Mouse (Mus musculus) layer of hippocampus, adult 8-10 months (tissue): ENCODE results near the gene Rftn1. TPM values are rescaled to one million over a fixed set of nuclear protein-coding genes. Genes with fewer than 3 reads are reported as not detected.

Experiments
- DNase-seq, 2 experiments: peaks; one replicate each; pipeline ENCODE4 v3.0.0; 2022; ENCODE audit warnings: low spot score in 2 of 2
- total RNA-seq, 4 experiments: library from RNA; stranded (reverse); gene quantifications; 2 replicates each; pipeline ENCODE4 v1.2.4; 2022

The Rftn1 gene
- total RNA-seq, 4 experiments from 2014 or later: 14.8 to 18.7 (median 16.8) TPM

DNA sequence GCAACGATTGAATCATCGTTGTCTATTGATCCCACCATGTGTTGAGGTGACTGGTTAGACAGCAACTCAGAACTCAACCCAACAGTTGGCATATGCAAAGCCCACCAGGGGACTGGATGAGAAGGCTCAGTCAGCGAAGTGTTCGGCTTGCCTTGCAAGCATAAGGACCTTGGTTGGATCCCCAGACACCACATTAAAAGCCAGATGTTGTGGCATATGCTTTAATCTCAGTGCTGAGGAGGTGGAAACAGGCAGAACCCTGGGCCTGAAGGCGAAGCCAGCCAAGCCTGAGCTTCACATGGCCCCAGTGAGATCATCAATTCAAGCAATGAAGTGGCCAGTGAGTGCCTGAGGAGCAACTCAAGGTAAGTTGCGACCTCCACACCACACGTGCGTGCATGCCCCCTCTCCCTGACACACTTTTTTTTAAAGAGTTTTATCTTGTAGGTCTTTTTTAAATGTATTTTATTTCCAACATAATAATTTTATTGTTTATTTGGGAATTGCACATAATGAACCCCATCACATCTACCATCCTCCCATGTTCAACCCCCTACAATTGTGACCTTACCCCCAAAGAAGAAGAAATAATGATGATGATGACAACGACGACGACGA is 11.5 kb upstream of the Rftn1 start:
- no peak for DNase-seq

DNA sequence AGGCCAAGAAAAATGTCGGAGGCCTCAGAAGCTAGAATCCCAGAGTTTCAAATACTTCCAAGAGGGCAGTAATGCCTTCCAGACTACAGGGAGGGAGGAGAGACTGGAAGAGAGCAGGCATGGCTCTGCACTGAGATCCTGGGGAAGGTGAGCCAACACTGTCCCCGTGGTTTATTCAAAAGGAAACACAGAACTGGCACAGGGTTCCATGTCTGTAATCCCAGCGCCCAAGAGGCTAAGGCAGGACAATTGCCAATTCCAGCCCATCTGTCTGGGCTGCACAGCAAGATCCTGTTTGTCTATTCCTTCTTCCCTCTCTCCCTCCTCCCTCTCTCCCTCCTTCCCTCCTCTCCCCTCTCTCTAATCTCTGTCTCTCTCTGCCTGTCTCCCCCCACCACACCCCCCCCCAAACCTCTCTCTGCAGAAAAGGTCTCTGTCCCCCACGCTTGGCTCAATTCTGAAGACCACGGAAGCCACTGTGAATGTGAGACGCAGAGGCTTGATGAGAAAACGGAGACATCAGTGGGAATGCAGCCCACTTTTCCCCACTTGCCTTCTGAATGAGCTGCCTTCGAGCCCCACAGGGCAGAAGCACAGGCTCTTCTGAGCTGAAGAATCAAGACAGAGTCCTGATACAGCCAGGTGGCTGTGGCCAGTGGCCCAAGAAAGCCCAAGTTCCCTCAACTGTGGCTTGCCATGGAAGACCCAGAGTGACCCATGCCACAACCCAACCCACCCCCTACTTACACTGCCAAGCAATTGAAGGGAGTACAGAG is 8.8 kb upstream of the Rftn1 start:
- DNase-seq: no peak

DNA sequence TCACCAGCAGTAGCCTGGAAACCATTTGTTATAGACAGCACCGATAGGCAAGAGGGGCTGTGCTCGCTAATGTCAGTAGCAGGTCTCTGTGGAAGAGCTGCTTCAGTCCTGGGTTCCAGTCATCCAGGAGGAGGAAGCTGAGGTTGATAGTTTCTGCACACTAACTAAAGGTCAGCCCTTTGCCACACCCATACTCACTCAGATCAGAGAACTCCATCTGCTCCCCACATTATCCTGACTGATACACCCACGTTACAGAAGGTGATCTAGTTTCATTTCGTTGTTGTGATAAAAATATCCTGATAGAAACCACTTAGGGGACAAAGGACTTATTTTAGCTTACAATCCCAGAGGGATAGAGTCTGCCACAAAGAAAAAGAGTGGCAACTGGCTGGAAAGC is 7.1 kb upstream of the Rftn1 start:
- DNase-seq: no peak

DNA sequence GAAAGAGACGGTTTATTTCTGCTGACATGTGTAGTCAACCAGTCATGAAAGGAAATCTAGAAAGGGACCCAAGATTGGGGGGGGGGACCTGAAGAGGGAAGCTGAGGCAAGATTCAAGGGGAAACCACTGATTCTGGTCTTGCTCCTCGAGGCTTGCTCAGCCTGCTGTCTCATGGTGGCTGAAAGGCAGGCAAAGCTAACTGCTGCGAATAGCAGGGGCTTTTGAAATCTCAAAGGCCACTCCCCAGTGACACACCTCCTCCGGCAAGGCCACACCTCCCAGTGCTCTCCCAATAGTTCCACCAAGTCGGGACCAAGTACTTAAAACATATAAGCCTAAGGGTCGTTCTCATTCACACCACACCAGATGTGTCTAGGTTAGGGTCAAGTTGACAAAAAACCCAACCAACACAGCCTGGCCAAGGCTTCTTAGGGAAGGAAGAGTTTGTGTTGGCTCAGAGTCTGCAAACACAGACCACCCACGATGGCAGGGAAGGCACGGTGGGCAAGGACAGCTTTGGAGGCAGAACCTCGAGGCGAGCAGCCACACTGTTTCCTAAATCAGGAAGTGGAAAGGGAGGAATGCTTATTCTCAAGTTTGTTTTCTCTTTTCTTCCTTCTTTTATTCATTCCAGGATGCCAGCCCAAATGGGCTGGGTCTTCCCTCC is 5.7 kb upstream of the Rftn1 start:
- no peak for DNase-seq

DNA sequence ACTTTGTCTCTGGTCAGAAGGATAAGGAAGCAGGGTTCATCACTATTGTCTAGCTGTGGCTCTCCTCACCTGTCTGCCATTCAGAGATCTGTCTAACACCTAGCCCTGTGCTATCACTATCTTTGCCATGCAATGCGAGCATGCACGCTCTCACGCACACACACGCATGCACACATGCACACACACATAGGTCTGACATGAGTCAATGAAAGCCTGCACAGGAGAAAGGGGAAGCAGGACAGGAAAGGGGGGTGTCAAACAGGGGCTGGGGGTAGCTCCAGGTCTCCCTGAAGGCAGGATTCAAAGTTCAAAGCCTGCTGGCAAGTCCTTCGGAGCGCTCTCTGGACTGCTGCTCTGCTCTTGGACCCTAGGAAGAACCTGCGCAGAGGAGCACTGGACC is 4.9 kb upstream of the Rftn1 start:
- DNase-seq: no peak

DNA sequence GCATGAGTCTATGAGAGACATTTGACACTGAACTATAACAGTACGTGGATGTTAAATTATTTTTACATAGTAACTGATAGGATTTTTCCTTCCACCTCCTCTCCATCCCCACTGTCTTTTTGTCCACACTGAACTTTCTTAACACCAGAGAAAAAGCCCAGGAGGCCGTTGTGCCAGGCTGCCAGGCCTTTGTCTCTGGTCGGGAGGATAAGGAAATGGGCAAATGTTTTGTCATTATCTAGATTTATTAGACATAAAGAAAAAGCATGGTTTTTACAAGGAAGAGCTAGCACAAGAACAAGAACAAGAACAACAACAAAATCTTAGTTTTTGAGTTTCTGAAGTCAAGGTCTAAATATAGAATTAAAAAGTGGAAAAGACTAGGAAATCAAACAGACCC is 4.1 kb upstream of the Rftn1 start:
- no peak for DNase-seq

DNA sequence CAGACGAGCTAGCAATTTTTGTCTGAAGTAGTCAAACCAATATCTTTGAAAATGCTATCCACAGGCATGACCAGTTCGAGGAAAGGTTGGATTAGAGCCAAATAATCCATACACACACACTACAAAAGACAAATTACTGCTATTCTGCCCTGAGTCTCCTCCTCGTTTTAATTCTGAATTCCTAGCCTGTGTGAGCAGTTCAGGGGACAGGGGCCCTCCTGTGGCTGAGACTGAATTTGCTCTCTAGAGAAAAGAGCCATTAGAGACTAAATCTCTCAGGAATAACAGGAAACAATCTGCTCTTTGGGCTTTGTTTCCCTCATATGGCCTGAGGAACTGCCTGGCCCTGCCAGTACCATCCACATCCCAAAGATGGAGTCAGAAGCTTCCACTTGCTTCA is 3.2 kb upstream of the Rftn1 start:
- DNase-seq: no peak

DNA sequence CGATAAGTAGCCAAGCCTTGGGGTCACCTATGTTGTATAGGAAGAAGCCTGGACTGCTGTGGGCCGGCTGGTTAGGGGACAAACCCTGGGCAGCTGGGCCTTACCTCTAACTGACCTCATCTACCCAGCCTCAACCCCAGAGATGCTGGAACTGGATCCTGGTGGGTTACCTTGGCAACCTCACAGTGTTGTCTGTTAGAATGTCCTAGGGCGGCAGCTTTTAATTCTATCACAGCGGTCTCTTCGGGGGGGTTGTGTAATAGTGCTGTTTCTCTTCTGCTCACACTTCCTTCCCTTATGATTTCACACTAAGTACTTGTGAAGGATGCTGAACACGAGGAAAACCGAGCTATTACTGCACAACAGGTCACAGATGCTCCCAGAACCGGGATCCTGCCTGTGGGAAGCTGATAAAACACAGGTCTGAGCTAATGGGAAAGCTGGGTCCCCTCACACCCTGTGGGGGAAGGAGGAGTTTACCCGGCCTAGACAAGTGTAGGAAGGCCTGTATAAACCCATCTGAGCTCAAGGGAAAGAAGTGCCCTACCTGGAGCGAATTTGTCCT is 2.0 kb upstream of the Rftn1 start:
- no peak for DNase-seq

DNA sequence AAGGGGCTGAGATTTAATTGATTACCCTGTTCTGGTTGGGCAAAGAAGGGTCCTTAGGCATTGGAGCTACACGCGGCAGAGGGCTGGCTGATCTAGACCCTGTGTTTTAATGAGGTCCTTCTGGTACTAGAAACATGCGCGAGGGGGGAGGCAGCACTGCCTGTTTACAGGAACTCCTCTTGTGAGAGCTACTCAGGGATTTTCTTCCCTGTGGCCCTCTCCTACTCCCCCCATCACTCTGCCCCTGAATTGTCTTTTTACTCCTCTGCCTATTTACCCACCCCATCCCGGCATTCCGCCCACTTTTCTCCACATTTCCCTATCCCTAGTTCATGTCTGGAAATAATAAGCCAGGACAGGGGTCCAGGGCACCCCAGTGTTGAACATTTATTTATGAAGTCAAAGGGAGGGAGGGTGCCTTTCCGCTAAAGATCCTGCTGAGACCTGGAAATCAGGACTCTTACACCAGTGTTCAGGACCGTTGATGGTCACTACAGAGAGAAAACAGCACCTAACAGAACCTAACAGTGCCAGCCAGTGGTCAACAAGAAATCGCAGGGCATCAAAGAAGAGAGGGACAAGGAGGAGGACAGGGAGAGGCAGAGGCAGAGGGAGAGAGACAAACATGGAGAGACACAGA is 964 bp upstream of the Rftn1 start:
- DNase-seq: no peak

DNA sequence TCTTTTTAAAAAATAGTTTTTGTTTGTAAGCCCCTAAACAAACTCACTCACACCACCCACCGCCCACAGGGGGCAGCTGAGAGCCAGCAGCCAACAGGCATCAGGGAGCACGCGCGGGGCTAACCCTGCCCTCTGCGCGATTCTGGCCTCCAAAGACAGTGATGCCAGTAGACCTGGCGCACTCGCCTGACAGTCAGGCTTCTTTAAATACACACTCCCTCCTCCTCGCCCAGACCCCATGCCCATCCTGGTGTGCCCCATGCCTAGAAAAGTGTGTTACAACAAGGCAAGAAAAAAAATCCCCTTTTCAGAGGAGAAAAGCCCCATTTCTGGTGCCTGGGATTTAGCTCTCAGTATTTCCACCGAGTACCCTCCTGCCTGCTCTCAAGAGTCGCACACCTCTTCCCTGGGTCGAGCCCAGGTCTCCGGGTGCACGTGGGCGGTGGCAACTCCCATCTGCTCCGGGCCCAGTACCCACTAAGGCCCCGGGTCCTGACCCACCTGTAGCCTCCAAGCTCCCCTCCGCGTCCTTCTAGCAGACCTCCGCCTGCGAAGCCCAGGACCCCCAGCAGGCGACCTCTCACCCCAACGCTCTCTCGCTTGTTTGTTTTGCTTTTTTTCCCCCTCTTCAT is 977 bp downstream of the Rftn1 start:
- peak in 1 of 2 experiments; percentile 35 for DNase-seq

DNA sequence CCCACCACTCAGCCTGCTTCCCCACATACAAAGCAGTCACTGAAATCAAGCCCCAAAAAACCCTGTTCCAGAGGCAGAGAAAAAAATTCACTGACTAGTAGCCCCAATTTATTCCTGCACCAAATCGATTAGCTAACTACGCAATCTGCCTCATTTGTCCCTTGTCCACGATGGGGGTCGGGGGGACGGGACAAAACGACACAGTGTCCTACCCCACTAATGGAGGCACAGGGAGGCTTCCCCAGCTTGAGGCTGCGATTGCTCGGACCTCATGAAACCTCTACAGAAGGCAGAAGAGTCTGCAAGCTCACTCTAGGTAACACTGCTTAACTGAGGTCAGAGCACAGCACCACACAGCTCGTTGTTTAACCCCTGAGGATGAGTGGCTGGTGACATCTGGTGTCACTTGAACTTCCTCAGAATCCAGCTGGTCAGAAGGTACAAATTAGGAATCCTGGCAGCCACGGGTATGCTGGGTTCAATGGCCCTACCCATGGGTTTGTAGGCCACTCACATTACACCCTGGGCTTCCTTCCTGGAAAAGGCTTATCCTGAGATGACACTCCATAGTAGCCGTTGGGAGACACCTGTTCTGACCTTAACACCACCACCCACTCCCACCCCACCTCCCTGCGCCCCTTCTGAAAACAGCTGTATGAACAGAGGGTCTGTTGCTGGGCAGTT is 1.7 kb downstream of the Rftn1 start:
- no peak for DNase-seq

DNA sequence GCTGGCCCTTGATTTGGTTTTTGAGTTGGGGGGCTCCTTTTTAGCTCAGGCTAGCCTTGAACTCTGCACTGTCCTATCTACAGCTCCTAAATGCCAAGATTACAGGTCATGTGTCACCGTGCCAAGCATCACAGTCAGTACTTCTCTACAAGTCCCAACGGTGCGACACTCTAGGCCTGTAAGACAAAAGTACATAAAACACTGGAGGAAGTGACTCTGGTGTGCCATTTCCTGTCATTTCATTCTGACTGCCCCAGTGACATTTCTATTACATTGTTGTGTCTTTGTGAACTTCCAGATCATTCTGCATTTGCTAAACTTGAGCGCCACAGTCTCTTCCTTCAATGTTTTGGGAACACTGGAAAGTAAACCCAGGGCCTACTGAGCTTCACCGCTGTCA is 4.9 kb downstream of the Rftn1 start:
- DNase-seq: no peak

DNA sequence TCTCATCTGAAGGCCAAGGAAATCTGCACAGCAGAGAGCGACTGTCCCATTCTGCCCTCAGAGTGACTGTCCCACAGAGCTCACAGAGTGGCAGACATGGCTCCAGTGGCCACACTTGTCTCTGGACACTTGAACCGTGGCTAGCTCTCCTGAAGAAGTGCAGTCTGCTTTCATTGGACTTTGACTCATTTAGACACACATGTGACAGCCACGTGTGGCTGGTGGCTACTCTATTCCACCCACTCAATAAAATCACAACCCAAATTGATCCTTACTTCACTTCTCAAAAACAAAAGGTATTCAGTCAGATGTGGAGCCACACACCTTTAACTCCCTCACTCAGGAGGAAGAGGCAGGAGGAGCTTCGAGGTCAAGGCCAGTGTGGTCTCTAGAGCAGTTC is 5.4 kb downstream of the Rftn1 start:
- no peak for DNase-seq

DNA sequence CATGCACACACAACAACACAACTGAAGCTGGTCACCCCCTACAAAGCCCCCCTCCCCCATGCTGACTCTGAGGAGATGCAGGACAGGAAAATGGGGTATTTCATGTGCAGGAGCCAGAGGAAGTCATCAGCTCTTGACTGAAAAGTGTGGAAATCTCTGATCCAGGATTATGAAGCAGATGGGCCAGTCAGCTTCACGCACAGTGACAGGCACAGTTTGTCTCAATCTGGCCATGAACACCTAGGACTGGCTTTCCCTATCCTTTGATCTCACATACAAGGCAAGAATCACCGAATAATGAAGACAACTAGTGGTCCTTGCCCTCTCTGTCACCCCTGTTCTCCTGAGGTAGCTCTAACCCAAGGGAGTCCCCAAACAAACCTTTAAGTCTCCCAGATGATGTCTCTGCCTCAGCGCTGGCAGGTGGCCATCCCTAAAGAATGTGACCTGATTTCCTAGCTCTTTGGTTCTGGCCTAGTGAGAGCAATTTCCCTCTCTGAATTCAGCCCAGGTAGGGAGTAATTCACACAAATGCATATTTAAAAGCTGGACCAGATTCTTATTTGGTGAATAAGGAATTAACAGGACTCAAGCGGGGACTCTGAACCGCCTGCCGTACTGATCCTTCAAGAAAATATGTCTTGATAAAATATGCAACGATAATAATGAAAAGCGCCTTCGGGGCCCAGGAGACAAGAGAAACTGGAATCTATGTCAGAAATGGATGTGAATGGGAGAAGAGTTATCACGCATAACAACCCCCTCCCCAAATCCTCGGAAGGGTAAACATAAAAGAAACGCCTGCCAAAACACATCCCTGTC is 6.0 kb downstream of the Rftn1 start:
- DNase-seq: no peak

DNA sequence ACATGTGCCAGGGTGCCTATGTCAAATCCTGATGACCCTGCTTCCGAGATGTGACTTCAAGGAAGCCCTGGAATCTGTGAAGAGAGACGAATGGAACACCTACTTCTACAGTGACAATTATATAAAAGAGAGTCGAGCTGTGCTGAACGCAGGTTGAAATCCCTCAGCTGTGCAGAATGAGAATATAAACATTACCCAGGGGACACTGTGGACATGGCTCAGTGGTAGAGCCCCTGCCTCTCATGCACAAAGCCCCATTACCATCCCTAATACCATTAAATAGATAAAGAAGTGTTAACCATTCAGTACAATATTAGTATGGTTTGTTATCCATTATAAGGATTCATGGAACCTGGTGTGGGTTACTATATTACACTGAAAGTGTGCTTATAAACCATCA is 7.2 kb downstream of the Rftn1 start:
- DNase-seq: no peak

DNA sequence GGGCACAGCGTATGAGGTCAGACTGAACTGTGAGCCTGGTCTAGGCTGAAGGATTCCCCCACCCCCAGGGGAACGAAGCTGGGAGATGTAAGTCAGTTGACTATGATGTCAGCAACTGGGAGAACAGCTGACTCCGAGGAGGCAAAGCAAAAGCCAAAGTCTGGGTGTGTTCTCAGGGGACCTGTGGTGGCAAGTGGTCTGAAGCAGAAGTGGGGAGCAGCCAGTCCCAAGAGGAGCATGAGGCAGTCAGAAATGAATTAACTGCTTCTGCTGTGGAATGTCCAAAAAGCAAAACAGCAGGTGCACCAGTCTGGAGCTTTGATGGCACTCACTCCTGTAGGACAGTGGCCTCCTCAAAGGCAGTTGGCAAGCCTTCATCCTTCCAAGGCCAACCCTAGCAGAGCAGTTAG is 7.9 kb downstream of the Rftn1 start:
- no peak for DNase-seq

DNA sequence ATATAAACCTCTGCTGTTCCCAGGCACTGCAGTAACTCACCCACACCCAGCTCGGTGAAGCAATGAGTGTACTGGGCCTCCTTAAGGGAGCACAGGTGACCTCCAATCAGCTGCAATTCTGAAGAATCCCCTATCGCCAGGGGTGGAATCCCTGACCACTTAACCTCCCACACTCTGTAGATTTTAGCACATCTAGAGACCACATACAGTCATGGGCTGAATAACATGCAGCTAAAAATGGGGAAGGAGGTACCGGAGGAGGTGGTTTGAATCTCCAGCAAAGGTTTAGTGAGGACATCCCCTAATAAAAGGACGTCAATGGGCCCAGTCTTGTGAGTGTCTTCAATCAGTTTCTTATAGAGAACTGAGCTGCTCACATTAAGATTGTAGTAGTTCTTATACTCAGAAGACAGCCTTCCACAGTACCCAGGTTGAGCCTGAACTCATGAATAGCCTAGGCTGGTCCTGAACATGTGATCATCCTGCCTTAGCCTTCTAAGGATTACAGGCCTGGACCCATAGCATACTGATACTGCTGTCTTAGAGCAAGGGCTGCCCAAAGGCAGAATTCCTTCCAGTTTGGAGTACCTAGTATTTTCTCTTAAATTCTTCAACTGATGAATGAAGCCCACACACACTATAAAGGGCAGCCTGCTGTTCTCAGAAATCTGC is 9.4 kb downstream of the Rftn1 start:
- no peak for DNase-seq

DNA sequence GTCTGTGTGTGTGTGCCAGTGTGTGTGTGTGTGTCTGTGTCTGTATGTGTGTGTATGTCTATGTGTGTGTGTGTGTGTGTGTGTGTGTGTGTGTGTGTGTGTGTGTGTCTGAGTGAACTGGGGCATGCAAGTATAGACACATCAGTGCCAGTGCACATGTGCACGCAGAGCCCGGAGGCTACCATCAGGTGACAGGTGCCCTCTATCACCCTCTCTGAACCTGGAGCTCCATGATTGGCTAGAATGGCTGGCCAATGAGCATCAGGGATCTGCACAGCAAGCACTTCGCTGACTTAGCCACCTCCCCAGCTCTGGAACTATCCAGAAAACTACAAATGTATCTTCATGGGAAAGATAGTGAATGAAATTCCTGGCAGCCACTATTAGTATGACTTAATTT is 16.7 kb downstream of the Rftn1 start:
- no peak for DNase-seq

DNA sequence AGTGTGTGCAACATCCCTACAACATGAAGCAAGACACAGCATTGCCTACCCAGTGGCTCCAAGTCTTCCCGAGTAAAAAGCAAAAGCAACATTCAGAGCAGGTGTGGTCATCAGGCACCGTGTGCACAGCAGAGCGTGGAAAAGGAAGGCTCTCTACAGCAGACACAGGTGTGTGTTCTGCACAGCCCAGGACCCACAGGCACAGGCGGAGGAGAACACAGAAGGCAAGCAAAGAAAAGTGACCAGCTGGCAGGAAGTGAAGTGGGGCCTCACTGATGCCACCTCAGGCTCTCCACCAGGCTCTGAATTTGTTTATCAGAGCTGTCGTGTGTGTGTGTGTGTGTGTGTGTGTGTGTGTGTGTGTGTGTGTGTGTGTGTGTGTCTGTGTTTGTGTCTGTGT is 17.1 kb downstream of the Rftn1 start:
- no peak for DNase-seq
